Mouse (Mus musculus): ENCODE measurements around the gene Igf2.

Gene Igf2

DNA sequence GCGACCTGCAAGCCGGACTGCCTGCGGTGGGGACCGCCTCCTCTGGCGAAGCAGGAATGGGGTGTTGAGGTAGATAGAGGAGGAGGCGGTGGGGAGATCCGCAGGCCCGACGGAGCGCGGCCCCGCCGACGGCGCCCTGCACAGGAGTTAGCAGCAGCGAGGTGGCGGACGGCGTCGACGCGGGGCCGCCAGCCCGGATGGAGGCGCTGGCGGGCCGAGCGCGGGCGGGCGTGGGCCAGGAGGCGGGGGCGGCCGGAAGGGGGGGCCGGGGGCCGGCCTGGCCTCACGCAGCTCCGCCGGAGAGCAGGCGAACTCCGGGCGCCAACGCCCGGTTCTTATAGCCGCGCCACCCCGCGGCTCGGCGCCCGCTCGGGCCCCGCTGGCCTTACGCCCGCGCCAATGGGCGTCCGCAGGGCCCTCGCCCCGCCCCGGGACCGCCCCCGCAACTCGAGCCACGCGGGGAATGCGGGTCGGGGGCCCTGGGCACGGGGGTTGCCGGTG, 7.4 kb downstream of the Igf2 start:
- no peak for DNase-seq (ENCODE audit: low spot score)

DNA sequence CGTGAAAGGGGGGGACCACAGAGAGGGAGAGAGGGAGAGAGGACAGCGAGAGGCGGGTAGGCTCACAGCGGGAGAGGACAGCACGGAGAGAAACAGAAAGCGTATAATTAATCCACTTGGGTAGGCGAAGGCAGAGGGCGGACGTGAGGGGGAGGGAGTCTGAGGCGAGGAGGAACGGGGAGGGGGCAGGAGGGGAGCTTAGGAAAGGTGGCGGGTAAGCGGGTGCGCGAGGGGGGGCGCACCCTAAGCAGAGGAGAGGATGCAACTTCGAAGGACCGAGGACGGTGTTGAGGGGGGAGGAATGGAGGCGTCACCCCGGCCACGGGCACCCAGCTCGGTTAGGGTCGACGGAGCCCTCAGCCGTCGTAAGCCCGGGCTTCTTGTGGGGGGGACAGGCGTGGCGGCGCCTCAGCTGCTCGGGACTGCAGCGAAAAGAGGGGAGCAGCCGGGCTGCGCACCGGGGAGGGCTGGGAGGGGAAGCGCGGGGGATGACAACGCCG, 7.9 kb downstream of the Igf2 start:
- no peak for DNase-seq (ENCODE audit: low spot score)

DNA sequence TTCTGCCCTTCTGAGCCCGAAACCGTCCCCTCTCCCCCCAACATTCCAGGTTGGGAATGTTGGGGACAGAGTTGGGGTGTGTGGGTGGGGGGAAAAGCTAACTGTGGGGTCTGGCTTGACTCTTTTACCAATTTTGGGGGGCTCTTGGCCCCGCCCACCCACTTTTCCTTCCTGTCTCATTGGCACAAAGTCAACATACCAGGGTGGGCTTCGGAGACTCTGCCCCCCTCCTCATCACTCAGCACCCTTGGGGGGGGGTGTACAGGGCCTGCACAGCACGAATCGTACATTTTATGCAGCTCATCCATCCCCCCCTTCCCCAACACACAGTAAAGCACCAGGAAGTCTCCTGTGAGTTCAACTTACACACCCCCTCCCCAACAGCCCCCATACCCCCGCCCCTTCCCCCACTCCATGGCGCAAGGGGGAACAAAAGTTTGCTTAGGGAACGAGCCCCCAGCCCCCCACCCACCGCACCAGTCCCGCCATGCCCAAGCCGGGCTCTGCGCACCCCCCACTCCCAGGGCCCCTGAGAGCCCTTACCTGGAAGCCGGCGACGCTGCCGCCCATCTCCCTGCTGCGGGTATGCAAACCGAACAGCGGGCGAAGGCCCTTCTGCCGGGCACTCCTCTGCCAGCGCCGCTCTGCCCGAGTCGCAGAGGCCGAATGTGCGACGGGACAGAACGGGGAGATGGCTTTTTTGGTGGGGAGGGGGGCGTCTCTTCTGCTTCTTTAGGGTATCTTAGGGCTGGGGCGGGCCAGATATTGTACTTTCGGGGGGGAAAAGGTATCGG, 8.6 kb downstream of the Igf2 start:
- no peak for DNase-seq (ENCODE audit: low spot score)

DNA sequence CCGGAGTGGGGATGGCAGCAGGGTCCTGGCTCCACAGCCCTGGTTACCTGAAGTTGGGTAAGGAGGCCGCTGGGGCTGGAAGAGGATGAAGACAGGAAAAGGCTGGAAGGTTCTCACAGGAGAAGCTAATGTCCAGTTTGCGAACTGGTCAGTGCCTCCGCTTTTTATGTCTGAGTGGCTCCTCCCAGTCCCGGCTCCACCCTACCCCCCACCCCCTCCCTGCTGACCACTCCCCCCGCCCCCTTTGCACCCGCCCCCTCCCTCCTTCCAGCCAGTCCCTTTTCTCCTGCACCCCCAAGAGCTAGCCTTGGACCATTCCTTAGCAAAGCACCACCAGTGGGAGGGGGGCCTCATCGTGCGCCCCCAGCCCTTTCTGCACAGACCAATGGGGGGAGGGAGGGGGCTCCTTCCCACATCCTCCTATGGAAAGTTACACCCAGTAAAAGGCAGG, 9.2 kb downstream of the Igf2 start:
- DNase-seq (ENCODE audit: low spot score) = no peak

DNA sequence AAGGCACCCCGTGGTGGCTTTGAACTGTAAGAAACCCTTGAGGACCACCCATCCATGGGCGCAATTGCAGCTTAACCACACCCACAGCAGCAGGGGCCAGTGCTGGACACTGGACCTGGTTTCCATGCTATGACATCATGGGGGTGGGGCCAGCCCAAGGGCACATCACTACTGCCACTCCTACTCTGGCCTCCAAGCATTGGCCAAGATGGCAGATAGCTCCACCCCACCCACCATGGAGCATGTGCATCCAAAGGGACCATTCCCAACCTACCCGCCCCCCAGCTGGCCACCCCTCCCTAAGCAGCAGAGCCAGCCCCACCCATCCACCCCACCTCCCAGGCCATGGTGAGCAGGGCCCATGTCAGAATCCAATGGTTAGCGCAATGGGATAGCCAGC, 10.6 kb downstream of the Igf2 start:
- no peak for DNase-seq (ENCODE audit: low spot score)

DNA sequence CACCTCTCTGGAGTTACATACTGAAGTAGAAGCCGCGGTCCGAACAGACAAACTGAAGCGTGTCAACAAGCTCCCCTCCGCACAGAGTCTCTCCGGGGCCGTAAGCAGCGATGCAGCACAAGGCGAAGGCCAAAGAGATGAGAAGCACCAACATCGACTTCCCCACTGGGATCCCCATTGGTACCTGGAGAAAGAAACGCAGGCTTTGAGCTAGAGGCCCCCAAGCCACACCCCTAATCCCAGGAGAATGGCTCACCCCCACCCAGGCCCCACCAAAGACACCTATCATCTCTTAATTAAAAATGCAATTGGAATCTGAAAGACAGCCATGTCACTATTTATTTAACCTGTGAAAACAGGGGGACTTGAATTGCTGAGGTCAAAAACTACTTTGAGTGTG, 11.0 kb downstream of the Igf2 start:
- no peak for DNase-seq (ENCODE audit: low spot score)

DNA sequence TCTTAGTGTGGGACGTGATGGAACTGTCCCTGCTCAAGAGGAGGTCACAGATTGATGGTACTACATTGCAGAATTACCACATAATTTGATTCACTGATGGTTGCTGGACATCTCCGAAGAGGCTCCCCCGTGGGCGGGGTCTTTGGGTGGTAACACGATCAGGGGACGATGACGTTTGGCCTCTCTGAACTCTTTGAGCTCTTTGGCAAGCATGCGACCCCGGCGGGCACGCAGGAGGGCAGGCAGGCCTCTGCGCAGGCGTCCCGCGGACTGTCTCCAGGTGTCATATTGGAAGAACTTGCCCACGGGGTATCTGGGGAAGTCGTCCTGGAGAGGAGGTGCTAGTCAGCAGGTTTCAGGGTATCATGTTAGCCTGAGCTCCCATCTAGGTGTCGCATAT, 12.9 kb downstream of the Igf2 start:
- no peak for DNase-seq (ENCODE audit: low spot score)

DNA sequence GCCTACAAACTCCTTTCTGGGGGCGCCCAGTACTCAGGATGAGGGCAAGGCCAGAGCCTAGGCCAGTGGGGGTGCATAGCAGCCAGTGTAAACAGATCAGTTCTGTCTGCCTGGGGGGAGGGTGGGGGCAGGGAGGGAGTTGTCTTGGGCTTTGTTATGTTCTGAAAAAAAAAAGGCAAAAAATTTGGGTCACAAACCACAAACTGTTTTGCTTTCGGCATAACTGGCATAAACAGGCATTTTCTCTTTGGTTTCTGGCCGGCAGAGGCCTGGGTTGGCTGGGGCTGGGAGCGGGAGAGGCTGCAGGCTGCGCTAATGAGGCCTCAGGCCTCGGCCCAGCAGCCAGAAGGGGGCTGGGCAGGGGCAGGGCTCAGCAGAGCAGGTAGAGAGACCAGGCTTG, 19.9 kb downstream of the Igf2 start:
- DNase-seq (ENCODE audit: low spot score) = no peak

DNA sequence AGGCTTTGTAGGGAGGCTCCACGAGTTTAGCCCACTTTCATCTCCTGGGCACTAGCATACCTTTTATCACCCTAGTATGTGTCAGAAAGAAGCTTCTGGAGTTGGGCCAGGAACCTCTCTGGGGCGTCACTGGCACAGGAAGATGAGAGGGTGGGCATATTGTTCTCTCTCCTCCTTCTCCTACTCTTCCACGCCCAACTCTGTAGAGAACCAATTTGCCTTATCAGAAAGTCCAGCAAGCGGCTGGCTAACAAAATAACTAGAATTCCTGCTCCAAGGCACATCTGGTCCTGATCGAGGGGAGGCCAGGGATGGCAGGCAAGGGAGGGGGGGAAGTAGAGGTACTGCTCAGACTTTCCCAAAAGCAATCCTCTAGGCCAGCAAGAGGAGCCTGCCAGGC, 21.6 kb downstream of the Igf2 start:
- DNase-seq (ENCODE audit: low spot score) = no peak

DNA sequence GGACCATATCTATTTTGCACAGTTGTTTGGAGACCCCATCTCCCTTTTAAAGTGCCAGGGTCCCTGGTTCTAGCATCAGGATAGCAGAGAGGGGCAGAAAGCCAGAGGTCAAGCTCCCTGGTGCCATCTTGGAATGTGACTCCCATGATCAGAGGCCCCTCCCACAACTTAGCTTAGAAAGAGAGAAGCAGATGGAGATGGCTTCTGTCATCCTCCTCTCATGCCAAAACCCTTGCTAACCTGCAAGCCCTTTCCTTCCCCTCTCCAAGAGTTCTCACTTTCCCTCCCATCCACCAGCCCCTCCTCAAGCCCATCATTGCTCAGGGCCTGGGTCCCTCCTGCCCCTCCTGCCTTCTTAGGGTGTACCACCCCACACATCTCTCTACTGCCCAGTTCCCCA, 30.4 kb downstream of the Igf2 start:
- DNase-seq (ENCODE audit: low spot score) = no peak

DNA sequence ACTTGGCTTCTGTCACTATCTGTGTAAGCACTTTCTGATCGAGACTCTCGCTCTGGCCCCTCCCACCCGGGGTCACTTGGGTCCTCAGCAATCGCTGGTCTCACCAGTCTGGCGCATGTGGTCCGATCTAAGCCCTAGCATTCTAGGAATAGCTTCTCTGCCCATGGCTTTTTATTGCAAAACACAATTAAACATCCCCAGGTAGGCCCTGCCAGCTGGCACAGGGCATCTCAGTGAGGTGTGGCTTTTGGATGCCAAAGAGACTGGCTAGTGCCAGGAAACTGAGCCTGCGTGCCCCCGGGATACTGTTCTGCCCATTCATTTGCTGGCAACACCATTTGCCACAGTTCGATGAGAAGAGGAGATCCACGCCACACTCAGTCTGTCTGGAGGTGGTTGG, 35.9 kb downstream of the Igf2 start:
- DNase-seq (ENCODE audit: low spot score) = no peak

DNA sequence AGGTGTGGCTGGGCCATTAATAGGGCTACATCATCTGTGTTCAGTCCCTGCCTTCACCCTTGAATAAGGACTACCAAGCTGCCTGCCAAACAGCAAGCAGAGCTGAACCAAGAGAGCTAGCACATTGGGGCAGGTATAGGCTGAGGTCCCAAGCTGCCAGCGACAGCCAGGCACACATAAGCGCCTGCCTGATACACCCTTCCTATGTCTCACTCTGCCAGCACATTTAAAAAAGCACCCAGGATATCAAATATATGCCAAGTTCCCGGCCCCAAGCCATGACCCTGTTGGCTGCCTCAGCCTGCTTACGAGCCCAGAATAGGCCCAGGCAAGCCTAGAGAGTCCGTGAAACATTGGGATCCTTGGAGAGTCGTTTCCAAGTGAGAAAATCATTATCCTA, 36.8 kb downstream of the Igf2 start:
- no peak for DNase-seq (ENCODE audit: low spot score)

DNA sequence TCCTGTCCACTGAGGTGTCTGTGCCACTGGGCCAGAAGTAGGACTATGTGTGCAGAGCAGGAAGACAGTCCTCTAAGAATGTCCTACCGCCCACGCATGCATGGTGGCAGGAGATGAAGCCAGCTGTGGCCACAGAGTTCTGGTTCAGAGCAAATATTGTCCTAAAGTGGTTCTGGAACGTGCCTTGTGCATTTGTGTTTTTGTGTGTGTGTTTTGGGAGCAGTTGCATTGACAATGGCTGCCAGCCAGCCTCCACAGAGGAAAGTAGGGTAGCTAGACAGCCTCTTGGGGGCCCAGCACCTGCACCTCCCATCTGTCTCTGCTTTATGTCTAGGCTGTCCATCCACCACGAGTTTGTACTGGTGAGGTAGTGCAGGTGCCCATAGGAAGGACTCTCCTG, 44.4 kb downstream of the Igf2 start:
- DNase-seq (ENCODE audit: low spot score) = no peak

DNA sequence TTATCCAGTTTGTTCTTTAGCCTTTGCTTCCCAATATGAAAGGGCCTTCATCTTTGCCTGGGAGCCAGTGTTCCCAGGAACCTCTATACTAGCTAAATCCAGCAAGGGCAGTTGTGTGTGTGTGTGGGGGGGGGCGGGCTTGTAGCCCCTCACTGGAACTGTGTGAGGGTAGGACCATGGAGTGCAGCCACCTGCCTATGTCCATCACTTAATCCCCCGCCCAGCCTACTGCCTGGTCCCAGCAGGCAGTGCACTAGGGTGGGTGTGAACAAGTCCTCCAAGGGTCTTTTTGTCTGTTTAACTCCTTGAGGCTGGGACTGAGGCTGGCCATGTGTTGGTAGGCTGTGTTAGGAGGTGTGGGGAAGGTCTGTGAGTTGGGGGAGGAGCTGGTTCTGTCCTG, 53.5 kb downstream of the Igf2 start:
- no peak for DNase-seq (ENCODE audit: low spot score)

DNA sequence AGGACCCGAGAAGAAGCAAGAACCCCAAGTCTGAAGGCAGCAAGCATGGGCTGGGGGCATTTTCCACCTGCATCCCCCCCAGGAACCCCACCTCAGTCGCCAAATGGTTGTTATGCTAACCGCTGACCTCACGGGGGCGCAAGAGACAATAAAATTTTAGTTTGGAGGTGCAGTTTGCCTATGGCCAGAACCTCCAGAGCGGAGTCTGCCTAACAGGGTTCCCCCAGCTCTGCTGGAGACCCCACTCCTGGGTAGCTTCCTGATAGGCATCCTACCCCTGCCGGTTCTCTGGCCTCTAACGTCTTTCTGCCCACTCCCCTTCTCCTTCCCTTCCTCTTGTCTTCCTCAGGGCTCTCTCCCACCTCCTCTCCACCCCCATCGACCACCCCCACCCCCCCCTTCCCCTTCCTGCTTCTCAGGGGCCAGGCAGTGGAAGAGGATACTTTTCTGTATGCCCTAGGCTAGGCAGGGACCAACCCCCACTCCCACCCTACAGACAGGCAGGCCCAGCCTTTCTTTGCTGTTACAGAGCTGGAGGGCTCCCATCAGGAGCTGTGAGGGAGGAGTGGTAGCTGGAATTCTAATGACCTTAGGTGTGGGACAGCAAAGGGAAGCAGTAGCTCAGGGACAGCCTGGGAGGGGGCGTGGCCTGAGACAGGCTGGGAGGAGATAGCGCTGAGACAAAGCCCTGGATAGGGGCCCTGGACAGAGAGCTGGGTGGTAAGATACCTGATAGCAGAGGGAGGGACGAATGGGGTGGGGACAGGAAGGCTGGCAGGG, 55.8 kb downstream of the Igf2 start:
- DNase-seq (ENCODE audit: low spot score) = peak; percentile 25

DNA sequence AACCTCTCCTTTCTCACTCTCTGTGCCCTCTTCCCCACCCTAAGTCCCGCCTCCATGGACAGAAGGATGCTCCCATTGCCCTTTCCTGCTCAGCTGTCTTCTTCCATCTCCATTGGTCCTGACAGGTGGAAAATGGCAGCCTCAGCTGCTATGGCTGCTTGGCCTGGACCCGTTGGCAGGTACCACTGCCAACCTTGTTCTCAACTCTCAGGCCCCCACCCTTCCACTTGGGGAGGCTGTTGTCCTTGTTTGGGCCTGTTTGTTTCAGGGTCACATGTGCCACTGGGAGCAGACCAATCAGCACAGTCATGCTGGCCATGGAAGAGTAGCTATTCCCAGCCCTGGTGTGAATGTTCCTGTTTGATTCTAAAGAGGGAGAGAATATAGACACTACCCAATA, 65.7 kb downstream of the Igf2 start:
- no peak for DNase-seq (ENCODE audit: low spot score)

Data from testis, postnatal 14 days (tissue).